Mouse (Mus musculus) lung, adult 2 months (tissue): ENCODE measurements at regions not wholly inside any gene's neighbourhood (a gene's known extent, or its start where the extent isn't known, plus 50 kb on each side); places are given as distances from the start of the nearest gene placed in this dataset.

Source experiments
- CTCF ChIP-seq: fragments of 200-500 bp; IDR thresholded peaks from 2 replicates; pipeline ENCODE4 v1.5.1; 2011; ENCODE audit warnings: mild to moderate bottlenecking, low read length, control low read depth; ENCODE audit not compliant: insufficient read depth
- POLR2A ChIP-seq: fragments of 200-500 bp; IDR thresholded peaks from 2 replicates; pipeline ENCODE4 v1.6.1; 2011; ENCODE audit warnings: low read depth, mild to moderate bottlenecking, control low read depth, low read length, borderline replicate concordance; ENCODE audit errors: extremely low read depth

DNA sequence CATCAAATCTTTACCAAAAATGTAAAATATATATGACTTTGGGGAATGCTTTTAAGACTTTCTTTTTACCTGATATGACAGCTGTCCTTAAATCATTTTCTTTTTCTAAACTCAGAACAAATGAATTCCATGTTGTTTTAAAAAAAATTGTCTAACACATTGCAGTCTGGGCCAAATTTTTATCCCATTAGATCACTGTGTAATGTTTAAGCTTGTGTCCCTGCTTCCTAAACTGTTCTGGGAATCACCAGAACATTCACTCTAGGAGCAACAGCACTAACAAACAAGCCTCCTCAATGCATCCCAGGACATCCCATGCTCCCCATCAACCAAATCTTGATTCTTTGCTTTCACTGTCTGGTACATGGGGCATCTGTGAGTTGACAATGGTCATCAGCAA is 449.2 kb upstream of the Klf6 start:
- TF ChIP-seq CTCF (no peak), POLR2A (no peak)
